Mouse (Mus musculus) neural tube, embryonic 10.5 days (tissue): ENCODE measurements around the gene Htra2.

Experiments used
- DNase-seq: peaks from one replicate; pipeline ENCODE4 v3.0.0-alpha.2; 2017; ENCODE audit warnings: low spot score; ENCODE audit errors: extremely low spot score

The Htra2 gene

GRCm38 (mm10) chr6:83070311-83071219, 15.5 kb upstream of the Htra2 start:
- peak; percentile 82 for DNase-seq

GRCm38 (mm10) chr6:83070247-83070310, 15.0 kb upstream of the Htra2 start, which contains the start of gene Tlx2:
Gene Tlx2 (minus strand): TSS chr6:83070293.
- DNase-seq, result no peak

- DNase-seq, result peak; percentile 66
Measured at GRCm38 (mm10) chr6:83069488-83070246, 14.6 kb upstream of the Htra2 start.

- DNase-seq, result peak; percentile 70
Measured at GRCm38 (mm10) chr6:83068706-83069487, 13.8 kb upstream of the Htra2 start.

- no peak for DNase-seq
Measured at GRCm38 (mm10) chr6:83068221-83068620, 13.1 kb upstream of the Htra2 start.

- no peak for DNase-seq
Measured at GRCm38 (mm10) chr6:83066441-83066840, 11.4 kb upstream of the Htra2 start.

- no peak for DNase-seq
Measured at GRCm38 (mm10) chr6:83065995-83066394, 10.9 kb upstream of the Htra2 start.

GRCm38 (mm10) chr6:83058725-83059124, 3.7 kb upstream of the Htra2 start:
- no peak for DNase-seq

GRCm38 (mm10) chr6:83057790-83058189, 2.7 kb upstream of the Htra2 start, which contains the start of gene Dqx1:
Gene Dqx1 (plus strand): TSS chr6:83057844.
- DNase-seq, result no peak

GRCm38 (mm10) chr6:83054074-83054851, 810 bp downstream of the Htra2 start, which contains the start of gene Aup1:
Gene Aup1 (plus strand): TSS chr6:83054521.
- peak; percentile 98 for DNase-seq

- peak; percentile 66 for DNase-seq
Measured at GRCm38 (mm10) chr6:83053136-83053960, 1.7 kb downstream of the Htra2 start.

- no peak for DNase-seq
Measured at GRCm38 (mm10) chr6:83049367-83049766, 5.7 kb downstream of the Htra2 start.

- DNase-seq, result no peak
Measured at GRCm38 (mm10) chr6:83044742-83045141, 10.3 kb downstream of the Htra2 start.

- no peak for DNase-seq
Measured at GRCm38 (mm10) chr6:83043993-83044392, 11.1 kb downstream of the Htra2 start.

- DNase-seq, result no peak
Measured at GRCm38 (mm10) chr6:83043561-83043960, 11.5 kb downstream of the Htra2 start.

- DNase-seq, result no peak
Measured at GRCm38 (mm10) chr6:83040601-83041000, 14.5 kb downstream of the Htra2 start.

GRCm38 (mm10) chr6:83038496-83039012, 16.5 kb downstream of the Htra2 start:
- DNase-seq, result peak; percentile 93

- DNase-seq, result no peak
Measured at GRCm38 (mm10) chr6:83037188-83037587, 17.9 kb downstream of the Htra2 start.

- DNase-seq, result no peak
Measured at GRCm38 (mm10) chr6:83034463-83035055, 20.5 kb downstream of the Htra2 start.
